Mouse (Mus musculus) cerebellum, adult 2 months (tissue): ENCODE results near the gene Gaa.

Source experiments
- CTCF ChIP-seq: fragments of 200-500 bp; IDR thresholded peaks from 2 replicates; pipeline ENCODE4 v1.5.1; 2011; ENCODE audit warnings: low read depth, mild to moderate bottlenecking, control low read depth, low read length, moderate library complexity, borderline replicate concordance; ENCODE audit not compliant: insufficient read depth
- POLR2A ChIP-seq: fragments of 200-500 bp; IDR thresholded peaks from 2 replicates; pipeline ENCODE4 v1.6.1; 2011; ENCODE audit warnings: low read length, control low read depth, borderline replicate concordance; ENCODE audit not compliant: insufficient read depth

DNA sequence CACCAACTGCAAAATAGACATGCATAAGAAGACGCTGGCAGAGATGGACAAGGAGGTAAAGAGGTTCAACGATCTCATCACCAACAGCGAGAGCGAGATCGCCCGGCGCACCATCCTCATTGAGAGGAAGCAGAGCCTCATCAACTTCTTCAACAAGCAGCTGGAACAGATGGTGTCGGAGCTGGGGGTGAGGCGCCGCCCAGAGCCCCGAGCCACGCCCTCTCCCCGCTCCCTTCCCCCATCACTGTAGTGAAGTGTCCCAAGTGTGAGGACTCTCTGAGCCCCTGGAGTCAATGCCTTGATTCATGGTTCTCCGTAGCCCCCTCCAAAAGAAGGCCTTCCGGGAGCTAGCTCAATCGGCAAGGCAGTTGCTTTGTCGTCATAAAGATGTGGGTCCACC lies 16.7 kb upstream of the Gaa start:
- TF ChIP-seq CTCF = no peak
- TF ChIP-seq POLR2A = no peak
